Mouse (Mus musculus): ENCODE data around the gene Ccdc7a.
"Not testable (repeated sequence)": the region's sequence is repeated elsewhere in the genome, so short reads cannot be mapped to it uniquely, and the experiment has no call there.

Ccdc7a gene

DNA sequence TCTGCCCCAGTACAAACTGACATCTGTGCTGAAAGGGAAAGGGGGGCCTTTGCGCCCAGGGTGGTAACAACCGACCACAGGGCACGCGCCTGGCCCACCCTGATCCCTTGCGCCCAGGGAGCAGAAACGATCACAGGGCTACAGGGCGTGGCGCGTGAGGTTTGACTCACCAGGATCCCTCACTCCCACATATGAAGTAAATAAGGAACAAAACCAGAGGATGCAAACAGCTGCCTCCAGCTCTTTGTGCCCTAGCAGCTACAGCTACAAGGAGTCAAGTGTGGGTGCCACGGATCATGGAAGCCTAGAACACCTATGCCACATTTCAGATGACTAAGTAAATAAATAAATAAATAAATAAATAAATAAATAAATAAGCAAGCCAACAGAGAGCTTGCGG is at the start of gene Ccdc7a:
Gene Ccdc7a, minus strand, starts transcription at position 101 of the 400 bp plus-strand sequence.
- not testable (repeated sequence) for DNase-seq (ENCODE audit: low spot score)

DNA sequence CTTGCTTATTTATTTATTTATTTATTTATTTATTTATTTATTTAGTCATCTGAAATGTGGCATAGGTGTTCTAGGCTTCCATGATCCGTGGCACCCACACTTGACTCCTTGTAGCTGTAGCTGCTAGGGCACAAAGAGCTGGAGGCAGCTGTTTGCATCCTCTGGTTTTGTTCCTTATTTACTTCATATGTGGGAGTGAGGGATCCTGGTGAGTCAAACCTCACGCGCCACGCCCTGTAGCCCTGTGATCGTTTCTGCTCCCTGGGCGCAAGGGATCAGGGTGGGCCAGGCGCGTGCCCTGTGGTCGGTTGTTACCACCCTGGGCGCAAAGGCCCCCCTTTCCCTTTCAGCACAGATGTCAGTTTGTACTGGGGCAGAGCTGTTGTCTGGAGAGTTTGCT is 1.5 kb upstream of the Ccdc7a start, which contains the start of gene Ccdc7b:
Gene Ccdc7b, plus strand, starts transcription at position 301 of the 400 bp plus-strand sequence.
- not testable (repeated sequence) for DNase-seq (ENCODE audit: low spot score)

DNA sequence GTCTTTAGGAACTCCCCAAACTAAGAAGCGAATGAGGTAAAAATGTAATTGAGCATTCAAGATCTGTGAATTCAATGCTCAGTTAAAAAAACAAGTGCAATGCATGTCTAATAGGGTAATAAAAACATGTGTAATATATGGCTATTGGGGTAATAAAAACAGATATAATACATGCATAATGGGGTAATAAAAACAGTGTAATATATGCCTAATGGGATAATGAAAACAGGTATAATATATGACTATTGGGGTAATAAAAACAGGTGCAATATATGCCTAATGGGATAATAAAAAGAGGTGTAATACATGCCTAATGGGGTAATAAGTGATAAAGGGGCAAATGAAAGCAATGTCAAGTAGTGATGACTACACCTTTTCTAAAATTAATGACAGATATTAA is 73.9 kb downstream of the Ccdc7a start:
- no peak for DNase-seq (ENCODE audit: low spot score)

DNA sequence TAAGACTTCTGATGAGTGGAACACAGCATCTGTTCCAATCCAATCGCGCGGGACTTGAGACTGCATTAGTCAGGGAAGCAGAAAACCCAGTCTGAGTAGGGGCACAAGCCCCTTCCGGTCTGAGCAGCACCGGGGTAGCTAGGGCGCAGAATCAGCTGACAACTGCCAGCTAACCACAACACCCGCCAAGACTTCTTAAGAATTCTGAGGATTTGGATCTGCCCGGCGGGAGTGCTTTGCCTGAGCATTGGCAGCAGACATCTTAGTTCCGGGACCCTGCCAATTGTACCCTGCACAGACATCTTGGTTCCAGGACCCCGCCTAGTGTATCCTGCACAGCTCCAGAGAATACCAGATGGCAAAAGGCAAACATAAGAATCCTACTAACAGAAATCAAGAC is 116.4 kb downstream of the Ccdc7a start:
- not testable (repeated sequence) for DNase-seq (ENCODE audit: low spot score)

DNA sequence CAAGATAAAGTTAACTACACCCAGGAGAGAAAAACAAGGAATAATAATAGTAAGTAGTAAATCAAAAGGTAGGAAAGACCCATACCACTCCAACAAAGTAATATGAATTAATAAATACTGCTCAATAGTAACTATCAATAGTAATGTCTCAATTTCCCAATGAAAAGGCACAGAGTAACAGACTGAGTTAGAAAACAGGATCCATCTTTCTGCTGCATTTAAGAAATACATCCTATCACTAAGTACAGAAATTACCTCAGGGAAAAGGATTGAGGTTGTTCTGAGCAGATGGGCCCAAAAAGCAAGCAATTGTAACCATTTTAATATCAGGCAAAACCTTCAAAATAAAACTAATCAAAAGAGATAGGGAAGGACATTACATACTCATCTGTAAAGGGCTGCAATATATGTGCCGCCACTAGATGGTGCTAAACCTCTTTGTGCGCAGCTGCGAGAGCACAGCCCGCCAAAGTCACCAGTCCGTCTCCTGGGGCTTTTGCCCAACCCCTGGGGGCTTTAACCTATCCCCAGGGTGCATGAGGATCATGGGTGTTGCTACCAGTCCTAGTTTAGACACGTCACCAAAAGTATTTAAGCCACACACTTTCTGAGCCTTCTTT is 124.2 kb downstream of the Ccdc7a start:
- DNase-seq (ENCODE audit: low spot score): peak; percentile 8

DNA sequence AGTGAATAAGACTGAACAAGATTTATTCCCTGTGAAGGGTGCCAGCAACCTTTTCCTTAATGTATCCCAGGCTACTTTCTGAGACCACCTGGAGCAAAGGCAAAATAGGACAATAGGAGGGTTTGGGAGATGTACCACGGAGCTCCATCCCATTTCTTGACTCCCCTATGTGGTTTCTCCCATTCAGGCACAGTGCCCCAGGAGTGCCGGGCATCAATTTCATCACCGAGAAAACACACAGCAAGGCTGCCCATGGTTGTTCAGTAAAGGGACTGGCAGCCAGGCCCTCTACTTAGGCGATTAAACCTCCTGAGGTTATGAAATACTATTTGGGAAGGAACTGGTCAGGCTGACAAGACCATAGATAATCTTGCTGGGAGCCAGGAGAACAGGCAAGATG is 131.9 kb downstream of the Ccdc7a start:
- no peak for DNase-seq (ENCODE audit: low spot score)

DNA sequence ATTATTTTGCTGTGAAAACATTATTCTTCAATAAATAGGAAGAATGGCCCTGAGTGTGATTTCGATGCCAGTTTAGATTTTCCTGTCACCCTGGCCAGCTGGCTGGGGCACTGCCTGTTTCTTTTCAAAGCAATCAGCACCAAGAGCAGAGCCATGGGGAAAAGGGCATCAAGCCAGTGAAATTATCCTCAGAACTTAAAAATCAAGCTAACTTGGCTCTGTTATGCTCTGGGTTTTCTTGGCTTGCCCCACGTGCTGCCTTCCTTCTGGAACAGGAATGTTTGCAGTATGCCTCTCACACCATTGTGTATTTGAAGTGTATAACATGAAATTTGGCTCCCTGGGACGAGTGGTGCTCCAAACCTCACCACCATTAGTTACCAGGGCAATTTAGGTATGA is 182.6 kb downstream of the Ccdc7a start:
- no peak for DNase-seq (ENCODE audit: low spot score)

DNA sequence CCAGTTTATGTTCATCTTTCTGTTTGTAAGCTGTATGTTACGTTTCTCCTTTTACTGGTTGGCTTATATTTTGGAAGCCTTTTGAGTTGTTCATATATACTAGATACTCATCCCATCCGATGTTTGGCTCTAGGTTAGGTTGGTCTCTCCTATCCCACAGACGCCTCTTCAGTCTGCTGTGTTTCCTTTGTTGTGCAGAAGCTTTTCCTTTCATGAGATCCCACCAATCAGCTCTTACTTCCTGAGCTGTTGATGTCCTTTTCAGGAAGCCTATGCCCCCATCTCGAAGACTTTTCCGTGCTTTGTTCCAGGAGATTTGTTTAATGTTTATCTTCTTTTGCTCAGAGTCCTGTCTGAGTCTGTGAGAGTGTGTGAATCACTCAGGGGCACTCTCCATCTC is 221.6 kb downstream of the Ccdc7a start:
- DNase-seq (ENCODE audit: low spot score): no peak

DNA sequence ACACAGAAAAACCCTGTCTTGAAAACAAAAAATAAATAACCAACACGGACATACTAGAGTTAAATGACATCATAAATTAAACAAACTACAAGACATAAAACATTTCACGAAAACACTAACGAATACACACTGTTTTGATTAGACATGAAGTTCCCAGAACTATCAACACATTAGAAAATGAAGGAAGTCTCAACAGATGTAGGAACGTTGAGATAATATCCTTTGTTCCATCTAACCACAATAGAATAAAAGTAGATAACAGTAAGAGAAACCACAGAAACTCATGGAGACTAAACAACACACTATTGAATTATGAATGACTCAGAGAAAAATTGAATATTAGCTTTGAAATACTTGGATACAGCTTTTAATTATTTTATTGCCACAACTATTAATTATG is 252.8 kb downstream of the Ccdc7a start:
- DNase-seq (ENCODE audit: low spot score): no peak

DNA sequence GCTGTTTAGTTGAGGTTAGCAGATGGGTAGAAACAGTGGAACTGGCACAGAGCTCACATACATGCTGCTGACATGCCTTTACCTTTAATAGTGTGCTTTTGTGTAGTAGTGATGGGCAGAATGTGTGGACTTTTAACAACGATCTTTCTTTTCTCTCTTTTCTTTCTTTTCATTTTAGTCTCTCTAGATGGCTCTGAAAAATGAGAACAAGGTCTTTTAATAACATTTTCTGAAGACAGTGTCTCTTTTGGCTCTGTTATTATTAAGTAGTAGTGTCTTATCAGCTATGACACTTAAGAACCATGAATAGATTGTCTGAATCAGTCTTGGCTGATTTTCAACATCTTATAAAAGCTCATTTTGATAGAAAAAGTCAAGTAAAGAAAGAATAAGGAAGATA is 266.7 kb downstream of the Ccdc7a start, which contains the start of gene Gm3952:
Gene Gm3952, minus strand, starts transcription at position 101 of the 400 bp plus-strand sequence.
- DNase-seq (ENCODE audit: low spot score): no peak

DNA sequence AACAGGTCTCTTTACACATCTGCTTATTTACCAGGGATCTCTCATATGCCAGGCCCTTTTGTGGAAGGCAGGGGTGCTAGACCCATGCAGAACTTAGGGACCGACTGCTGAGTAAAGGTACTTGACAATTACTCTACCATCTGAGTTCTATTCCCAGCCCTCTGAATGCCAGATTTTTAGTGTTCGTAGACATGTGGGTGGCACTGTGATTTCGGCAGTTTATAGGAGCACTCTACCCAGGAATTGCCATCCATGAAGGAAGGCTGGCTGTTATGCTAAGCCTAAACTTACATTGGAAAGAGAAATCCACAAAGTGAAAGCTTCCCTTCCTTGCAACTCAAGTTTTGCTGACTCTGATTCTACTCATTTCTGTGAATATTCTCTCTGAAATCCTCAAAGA is 329.6 kb downstream of the Ccdc7a start:
- no peak for DNase-seq (ENCODE audit: low spot score)

DNA sequence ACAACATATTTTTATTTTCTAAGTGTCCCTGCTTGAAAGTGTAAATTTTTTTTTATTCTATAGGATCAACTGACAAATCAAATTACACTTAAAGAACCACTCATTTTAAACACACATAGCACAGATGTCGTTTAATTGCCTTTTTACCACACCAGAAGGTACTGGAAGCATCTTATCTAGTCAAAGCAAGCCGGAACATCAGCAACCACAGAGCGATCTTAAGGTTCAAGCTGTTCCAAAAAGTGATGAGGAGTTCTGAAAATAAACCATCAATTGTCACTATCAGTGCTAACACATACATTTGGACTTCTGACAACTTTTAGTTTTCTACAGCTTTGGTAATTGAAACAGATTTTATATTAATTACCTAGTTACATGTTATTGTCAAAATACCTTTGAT is 331.2 kb downstream of the Ccdc7a start:
- DNase-seq (ENCODE audit: low spot score): no peak

DNA sequence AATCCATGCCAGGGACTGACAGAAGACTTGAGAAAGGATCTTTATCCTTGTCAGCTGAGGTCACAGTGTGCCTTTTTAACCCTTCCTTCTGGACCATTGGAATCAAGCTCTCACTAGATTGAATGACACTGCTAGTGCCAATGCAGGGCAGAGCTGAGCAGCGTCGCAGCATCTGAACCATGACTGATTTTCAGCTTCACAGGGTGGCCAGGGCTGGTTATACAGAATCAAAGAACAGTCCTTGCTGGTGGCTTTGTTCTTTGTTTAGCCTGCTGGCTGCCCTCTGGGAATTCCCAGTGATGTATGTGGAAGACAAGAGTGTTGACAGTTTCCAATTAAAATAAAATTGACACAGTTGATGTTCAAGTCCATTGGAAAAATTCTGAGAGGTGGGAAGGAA is 333.1 kb downstream of the Ccdc7a start:
- peak; percentile 31 for DNase-seq (ENCODE audit: low spot score)

DNA sequence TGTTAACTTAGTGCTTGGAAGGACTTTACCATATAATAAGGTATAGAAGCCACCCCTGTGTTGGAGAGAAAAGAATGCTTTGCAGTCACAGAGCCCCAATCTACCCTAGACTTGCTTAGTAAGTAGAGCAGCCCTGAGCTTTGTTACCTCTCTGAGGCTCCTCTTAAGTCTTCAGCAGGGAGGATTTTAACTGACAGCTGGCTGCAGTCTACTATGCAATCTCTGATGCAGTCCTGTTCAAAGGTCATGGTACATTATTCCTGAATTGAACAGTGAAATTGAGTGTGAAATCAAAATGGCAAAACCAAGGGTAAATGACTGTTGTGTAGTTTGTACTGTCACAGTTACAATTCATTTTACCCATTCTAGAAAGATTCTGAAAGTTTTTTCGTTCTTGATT is 338.1 kb downstream of the Ccdc7a start:
- DNase-seq (ENCODE audit: low spot score): no peak

DNA sequence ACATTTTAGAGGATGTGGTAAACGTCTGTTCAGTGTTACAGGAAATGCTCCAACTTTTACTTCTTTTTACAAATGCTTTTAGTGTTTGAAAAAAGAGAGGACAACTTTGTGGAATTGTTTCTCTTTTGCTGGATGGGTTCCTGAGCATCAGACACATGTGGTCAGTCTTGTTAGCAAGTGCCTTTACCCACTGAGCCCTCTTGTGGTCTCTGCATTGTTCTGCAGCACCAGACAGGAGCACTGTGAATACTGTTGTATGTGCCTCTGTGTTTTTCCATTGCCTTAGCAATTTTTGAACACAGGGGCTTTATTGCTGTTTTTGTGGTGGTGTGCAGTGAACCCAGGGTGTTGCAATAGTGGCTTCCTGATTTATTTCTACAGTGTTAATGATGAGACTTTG is 340.5 kb downstream of the Ccdc7a start:
- DNase-seq (ENCODE audit: low spot score): peak; percentile 66

DNA sequence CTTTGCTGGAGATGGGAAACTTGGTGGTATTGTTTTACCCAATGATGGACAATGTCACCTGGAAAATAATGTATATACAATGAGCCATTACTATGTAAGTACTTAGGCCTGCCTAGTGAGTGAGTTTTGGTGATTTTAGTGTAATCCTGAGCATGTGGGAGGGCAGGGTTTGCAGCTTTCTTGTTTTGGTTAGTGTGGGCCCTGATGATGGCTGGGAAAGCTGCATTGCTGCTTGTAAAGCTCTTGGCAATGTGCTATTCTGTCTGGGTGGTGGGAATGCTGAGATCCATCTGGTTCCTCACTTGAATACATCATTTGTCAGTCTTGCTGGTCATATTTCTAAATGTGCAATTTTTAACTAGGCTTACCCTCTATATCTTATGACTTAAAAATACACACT is 349.1 kb downstream of the Ccdc7a start:
- no peak for DNase-seq (ENCODE audit: low spot score)

DNA sequence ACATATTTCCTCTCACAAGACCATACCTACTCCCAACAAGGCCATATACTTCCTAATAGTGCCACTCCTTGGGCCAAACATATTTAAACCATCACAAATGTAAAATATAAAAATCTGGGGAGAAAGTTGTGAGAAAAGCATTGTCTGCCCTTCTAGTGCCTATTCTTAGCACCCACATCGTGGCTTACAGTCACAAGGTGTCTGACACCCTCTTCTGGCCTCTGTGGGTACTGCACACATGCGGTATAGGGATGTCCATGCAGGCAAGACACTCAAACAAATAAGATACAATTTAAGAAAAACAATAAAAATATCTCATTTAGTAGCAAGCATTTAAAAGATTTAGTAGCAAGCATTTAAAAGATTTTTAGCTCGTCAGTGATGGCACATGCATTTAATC is 356.1 kb downstream of the Ccdc7a start:
- peak; percentile 79 for DNase-seq (ENCODE audit: low spot score)

DNA sequence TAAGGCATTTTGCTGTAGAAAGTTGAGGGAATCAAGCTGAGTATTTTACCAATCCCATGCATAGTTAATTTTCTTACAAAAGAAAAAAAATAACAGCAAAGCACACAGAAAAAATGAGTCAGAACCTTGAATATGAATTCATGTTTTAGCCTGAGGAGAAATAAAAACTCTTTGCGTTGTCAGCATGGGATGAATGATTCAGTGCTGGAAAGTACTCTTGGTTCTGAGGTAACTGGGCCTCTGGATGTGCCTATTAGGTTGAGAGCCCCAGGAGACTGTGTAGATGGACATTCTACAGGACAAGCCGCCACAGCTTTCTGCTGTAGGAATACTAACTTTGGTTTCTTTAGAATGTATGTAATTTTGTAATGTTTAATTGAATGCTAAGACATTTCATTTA is 360.5 kb downstream of the Ccdc7a start:
- no peak for DNase-seq (ENCODE audit: low spot score)

DNA sequence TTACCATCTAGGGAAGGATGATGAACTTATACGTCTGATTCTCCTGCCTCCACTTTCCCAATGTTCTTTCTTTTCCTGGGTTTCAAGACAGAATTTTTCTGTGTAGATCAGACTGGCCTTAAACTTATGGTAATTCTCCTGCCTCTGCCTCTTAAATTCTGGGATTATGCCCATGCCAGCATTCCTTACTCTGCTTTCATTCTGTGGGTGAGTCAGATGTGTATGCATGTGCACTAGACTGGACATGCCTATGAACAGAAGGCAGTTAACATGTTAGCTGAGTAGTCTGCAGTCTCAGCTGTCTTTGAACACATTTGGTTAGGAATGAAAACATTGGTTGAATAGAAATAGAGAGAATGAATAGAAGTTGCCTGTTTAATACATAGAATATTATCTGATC is 360.9 kb downstream of the Ccdc7a start:
- no peak for DNase-seq (ENCODE audit: low spot score)

DNA sequence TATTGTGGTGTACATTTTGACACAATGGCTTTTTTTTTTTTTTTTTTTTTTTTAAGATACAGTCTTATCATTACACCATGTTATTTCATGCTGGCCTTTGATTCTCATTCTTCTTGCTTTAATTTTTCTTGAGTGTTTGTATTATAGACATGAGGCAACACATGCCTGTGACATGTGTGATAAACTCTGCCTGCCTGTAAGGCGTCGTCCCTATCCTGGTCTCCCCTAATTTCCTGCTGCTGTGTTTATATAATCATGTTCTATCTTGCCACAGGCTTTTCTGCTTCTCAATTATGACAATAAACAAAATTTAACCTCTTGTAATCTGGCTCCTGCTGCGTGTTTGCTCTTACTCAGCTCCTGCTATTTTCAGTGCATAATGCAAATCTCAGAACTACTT is 367.4 kb downstream of the Ccdc7a start:
- no peak for DNase-seq (ENCODE audit: low spot score)

DNA sequence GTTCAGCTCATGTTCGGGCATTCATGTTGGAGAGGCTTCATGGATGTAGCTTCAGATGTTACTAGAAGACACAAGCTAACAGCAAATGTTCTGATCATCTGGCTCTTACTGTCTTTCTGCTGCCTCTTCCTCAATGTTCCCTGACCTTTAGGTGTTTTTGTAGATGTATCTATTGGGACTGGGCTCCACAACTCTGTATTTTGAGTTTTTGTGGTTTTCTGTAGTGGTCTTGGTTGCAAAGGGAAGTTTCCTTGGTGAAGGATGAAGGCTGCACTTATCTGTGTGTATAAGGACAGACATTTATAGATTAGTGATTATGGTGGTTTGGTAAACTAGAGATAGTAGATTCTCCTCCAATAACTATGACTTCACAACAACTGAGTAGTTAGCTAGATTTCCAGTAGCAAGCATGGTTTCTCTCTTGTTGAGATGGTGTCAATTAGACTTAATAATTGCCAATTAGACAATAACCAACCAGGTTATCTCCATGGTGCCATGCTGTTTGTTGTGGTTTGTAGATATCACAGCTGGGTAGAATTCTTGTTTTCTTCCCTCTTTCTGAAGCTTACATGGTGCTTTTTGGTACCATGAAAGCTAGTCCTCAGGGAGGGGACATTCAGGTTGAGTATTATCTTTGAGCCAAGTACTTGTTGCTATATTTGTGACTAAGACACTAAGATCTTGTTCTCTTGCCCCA is 368.5 kb downstream of the Ccdc7a start:
- no peak for DNase-seq (ENCODE audit: low spot score)

DNA sequence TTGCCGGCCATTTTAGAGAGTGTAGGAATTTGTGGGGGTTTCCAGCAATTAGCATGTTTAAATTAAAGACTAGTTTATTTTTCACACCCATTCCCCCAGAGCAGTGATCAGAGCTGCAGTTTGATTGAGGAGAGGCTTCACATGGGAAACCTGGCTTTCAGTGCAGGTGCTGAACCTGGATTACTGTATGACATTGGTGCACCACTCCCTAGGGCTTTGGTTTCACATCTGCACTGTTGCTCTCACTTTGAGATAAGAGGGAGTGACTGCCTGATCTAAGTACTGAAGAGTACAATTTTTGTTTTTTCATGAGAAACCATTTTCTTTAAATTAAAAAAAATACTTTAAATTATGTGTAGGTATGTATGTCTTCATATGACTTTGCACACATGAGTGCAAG is 375.3 kb downstream of the Ccdc7a start:
- DNase-seq (ENCODE audit: low spot score): no peak

DNA sequence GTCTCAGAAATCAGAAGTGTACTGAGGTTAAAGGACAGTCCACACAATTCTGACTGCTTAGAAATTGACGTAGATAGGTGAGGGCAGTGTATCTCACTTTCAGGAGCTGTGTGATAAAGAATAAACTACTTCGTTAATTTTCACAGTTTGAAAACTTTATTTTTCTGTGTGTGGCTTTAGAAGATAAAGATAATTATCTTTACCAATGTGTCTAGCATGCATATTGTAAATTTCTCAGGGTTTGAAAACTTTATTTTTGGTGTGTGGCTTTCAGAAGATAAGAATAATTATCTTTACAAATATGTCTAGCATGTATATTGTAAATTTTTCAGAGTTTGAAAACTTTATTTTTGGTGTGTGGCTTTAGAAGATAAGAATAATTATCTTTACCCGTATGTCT is 376.6 kb downstream of the Ccdc7a start:
- DNase-seq (ENCODE audit: low spot score): no peak

DNA sequence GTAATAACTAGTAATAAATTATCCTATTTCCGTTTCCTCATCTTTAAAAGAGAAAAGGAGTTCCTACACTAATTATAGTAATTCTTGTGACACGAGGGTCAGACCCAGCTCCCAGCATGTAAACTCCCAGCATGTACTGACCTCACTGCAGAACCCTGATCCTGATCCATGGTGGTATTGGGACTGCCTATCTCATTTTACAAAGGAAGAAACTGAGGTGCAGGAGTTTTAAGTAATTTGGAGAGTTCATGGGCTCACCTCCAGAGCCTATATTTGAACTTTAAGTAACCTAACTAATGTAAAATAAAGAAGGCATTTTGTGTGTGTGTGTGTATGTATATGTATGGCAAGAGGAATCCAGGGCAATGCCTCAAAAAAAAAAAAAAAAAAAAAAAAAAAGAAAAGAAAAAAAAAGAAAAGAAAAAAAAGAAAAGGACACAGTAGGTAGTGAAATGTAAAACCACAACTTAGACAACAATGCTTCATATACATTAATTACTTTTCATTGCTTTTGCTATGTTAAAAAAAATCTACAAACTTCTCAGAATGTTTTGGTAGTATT is 378.8 kb downstream of the Ccdc7a start:
- DNase-seq (ENCODE audit: low spot score): no peak
